Mouse (Mus musculus): Measurements from ENCODE around the gene Hist1h3d. TPM values are rescaled to one million over a fixed set of nuclear protein-coding genes. Genes with fewer than 3 reads are reported as not detected.
"Not testable (repeated sequence)": the region's sequence is repeated elsewhere in the genome, so short reads cannot be mapped to it uniquely, and the experiment has no call there.

Gene Hist1h3d
- polyA plus RNA-seq (2012; rRNA removed): 3.8 and 4.1 TPM in 2 replicates

GRCm38 (mm10) chr13:23575271-23575851 is at the start of gene Hist1h3d:
Gene Hist1h3d (plus strand): TSS chr13:23575763.
- DNase-seq (ENCODE audit: low read depth): no peak

GRCm38 (mm10) chr13:23525901-23526300 is 49.7 kb upstream of the Hist1h3d start:
- DNase-seq (ENCODE audit: low read depth): no peak

- DNase-seq (ENCODE audit: low read depth): no peak
Measured at GRCm38 (mm10) chr13:23526312-23526711, 49.3 kb upstream of the Hist1h3d start.

- DNase-seq (ENCODE audit: low read depth): no peak
Measured at GRCm38 (mm10) chr13:23529005-23529404, 46.6 kb upstream of the Hist1h3d start.

- DNase-seq (ENCODE audit: low read depth): no peak
Measured at GRCm38 (mm10) chr13:23529480-23530165, 45.9 kb upstream of the Hist1h3d start.

GRCm38 (mm10) chr13:23530181-23530900 is 45.2 kb upstream of the Hist1h3d start:
- no peak for DNase-seq (ENCODE audit: low read depth)

GRCm38 (mm10) chr13:23530901-23531875 is 44.4 kb upstream of the Hist1h3d start, which contains the start of gene Hist1h4h:
Gene Hist1h4h (plus strand): TSS chr13:23531050.
- DNase-seq (ENCODE audit: low read depth): no peak

- no peak for DNase-seq (ENCODE audit: low read depth)
Measured at GRCm38 (mm10) chr13:23532262-23533075, 43.1 kb upstream of the Hist1h3d start.

GRCm38 (mm10) chr13:23533560-23534367 is 41.8 kb upstream of the Hist1h3d start, which contains the start of gene Hist1h2af:
Gene Hist1h2af (plus strand): TSS chr13:23533906.
- DNase-seq (ENCODE audit: low read depth): not testable (repeated sequence)

GRCm38 (mm10) chr13:23534368-23535131 is 41.0 kb upstream of the Hist1h3d start:
- DNase-seq (ENCODE audit: low read depth): no peak

- DNase-seq (ENCODE audit: low read depth): not testable (repeated sequence)
Measured at GRCm38 (mm10) chr13:23535137-23536075, 40.2 kb upstream of the Hist1h3d start, which contains the start of gene Hist1h3g. Gene Hist1h3g (plus strand): TSS chr13:23535422.

GRCm38 (mm10) chr13:23536076-23536822 is 39.3 kb upstream of the Hist1h3d start:
- no peak for DNase-seq (ENCODE audit: low read depth)

GRCm38 (mm10) chr13:23537006-23537710 is 38.4 kb upstream of the Hist1h3d start:
- DNase-seq (ENCODE audit: low read depth): no peak

- DNase-seq (ENCODE audit: low read depth): no peak
Measured at GRCm38 (mm10) chr13:23538249-23538648, 37.3 kb upstream of the Hist1h3d start.

GRCm38 (mm10) chr13:23539821-23540220 is 35.7 kb upstream of the Hist1h3d start:
- DNase-seq (ENCODE audit: low read depth): not testable (repeated sequence)

- no peak for DNase-seq (ENCODE audit: low read depth)
Measured at GRCm38 (mm10) chr13:23541497-23541896, 34.1 kb upstream of the Hist1h3d start.
